Mouse (Mus musculus): Measurements from ENCODE around the gene Chtop. TPM values are rescaled to one million over a fixed set of nuclear protein-coding genes. Genes with fewer than 3 reads are reported as not detected.

Gene Chtop
- 142 and 151 TPM in 2 replicates for polyA plus RNA-seq (2014; fragmentation: Nextera tagmentation; extraction: Ambion mirVana)

DNA sequence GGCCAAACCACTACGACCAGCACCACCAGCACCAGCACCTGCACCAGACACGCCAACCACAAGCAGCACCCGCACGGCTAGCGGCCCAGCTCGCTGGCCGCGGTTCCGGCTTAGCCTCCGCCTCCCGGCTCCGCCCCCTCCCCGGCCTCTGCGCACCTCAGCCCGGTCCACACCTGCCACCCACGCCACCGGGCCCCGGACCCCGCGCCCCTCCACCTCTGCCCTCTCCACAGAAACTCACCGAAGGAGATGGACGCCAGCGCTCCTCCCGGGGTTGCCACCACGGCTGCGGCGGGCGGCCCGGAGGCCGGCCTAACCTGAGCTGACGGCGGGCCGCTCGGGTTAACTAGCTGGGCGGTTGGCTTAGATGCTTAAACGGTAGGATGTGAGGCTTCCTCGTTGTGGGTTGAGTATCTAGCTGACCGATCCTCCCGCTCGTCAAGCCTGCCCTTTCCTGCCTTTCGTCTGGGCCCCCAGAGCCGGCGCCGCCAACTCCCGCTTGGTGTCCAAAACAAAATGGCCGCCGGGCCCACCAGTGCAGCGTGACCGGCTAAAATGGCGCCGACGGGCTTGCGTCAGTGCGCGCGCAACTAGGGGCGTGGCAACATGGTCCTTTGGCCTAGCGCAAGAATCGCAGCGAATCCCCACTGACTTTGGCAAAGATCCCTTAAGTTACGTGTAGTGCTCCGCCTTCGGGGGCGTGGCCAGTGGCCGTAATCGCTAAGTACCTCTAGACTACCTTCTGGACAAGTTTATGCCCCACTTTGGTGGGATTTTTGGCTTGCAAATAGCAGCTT, at the start of gene Chtop:
Chtop (minus strand) TSS at position 549 of the 797 bp plus-strand sequence.
- WGBS, result under 1% methylated on average over 65 of the region's 66 CpGs
- peak within 1 kb of the TSS; percentile 59 for H3K4me2 ChIP-seq (ENCODE audit: low read depth, low read length, severe bottlenecking)
- H3K27ac ChIP-seq (ENCODE audit: low read depth, low read length), result peak within 1 kb of the TSS; percentile 77
- H3K36me3 ChIP-seq (ENCODE audit: control insufficient read depth, insufficient read depth, low read length), result peaks cover 4% of the 10 kb centered on the region; the same call in 1 of the 2 replicates
- peaks cover 9% of the 10 kb centered on the region; the same call in 1 of the 2 replicates for H3K4me1 ChIP-seq (replicated peaks; ENCODE audit: control insufficient read depth, insufficient read depth, low read length)
- H3K4me3 ChIP-seq (ENCODE audit: low read depth, low read length), result peak within 1 kb of the TSS; percentile 93
- ATAC-seq (replicated peaks; ENCODE audit: low FRiP score) (peak; percentile 94), DNase-seq (ENCODE audit: low spot score) (peak; percentile 100)
- H3K9ac ChIP-seq (ENCODE audit: low read length), result peak within 1 kb of the TSS; percentile 99
- peaks cover 5% of the 10 kb centered on the region for H3K27me3 ChIP-seq (ENCODE audit: control insufficient read depth, insufficient read depth, low read length)
- no peaks in the 10 kb centered on the region for H3K9me3 ChIP-seq (ENCODE audit: control insufficient read depth, low read length)

DNA sequence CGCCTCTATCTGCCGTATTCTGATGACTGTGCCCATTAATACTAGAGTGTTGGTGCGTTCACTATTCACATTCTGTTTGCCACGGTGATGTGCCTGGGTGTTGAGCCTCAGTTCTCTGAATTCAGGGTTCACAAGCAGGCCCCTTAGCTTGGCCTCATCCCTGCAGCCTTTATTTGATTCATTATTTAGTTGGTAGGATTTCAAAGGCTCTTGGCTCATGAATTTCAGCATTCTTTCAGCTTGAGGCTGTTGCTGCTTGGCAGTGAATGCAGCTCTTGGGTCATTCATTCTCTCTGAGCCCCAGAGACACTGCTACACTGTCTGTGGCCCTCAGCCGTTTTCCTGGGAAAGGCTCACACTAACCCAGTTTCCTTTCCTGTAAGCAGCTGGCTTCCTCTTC, 46.7 kb upstream of the Chtop start:
- H3K4me1 ChIP-seq (replicated peaks; ENCODE audit: control insufficient read depth, insufficient read depth, low read length), result no peaks in the 10 kb centered on the region
- DNase-seq (ENCODE audit: low spot score) (no peak), ATAC-seq (replicated peaks; ENCODE audit: low FRiP score) (peak; percentile 72)
- H3K27ac ChIP-seq (ENCODE audit: low read depth, low read length), result no peak overlapping the region
- H3K36me3 ChIP-seq (ENCODE audit: control insufficient read depth, insufficient read depth, low read length), result no peaks in the 10 kb centered on the region
- no peaks in the 10 kb centered on the region for H3K9me3 ChIP-seq (ENCODE audit: control insufficient read depth, low read length)
- H3K9ac ChIP-seq (ENCODE audit: low read length), result no peak overlapping the region
- WGBS, result 48% methylated on average over 5 of the region's 5 CpGs
- no peak overlapping the region for H3K4me2 ChIP-seq (ENCODE audit: low read depth, low read length, severe bottlenecking)
- no peak overlapping the region for H3K4me3 ChIP-seq (ENCODE audit: low read depth, low read length)
- H3K27me3 ChIP-seq (ENCODE audit: control insufficient read depth, insufficient read depth, low read length), result no peaks in the 10 kb centered on the region

- 74% methylated on average over 2 of the region's 2 CpGs for WGBS
- Histone ChIP-seq H3K36me3 (ENCODE audit: control insufficient read depth, insufficient read depth, low read length) (no peaks in the 10 kb centered on the region), H3K9ac (ENCODE audit: low read length) (no peak overlapping the region), H3K27me3 (ENCODE audit: control insufficient read depth, insufficient read depth, low read length) (no peaks in the 10 kb centered on the region), H3K4me3 (ENCODE audit: low read depth, low read length) (no peak overlapping the region), H3K9me3 (ENCODE audit: control insufficient read depth, low read length) (no peaks in the 10 kb centered on the region), H3K27ac (ENCODE audit: low read depth, low read length) (no peak overlapping the region), H3K4me2 (ENCODE audit: low read depth, low read length, severe bottlenecking) (no peak overlapping the region), H3K4me1 (replicated peaks; ENCODE audit: control insufficient read depth, insufficient read depth, low read length) (0 out of 2 replicates have a peak, but pooled peaks cover 2% of the 10 kb centered on the region)
- ATAC-seq (replicated peaks; ENCODE audit: low FRiP score) (no peak), DNase-seq (ENCODE audit: low spot score) (no peak)
Measured at GRCm38 (mm10) chr3:90552231-90552630, 42.9 kb upstream of the Chtop start.

DNA sequence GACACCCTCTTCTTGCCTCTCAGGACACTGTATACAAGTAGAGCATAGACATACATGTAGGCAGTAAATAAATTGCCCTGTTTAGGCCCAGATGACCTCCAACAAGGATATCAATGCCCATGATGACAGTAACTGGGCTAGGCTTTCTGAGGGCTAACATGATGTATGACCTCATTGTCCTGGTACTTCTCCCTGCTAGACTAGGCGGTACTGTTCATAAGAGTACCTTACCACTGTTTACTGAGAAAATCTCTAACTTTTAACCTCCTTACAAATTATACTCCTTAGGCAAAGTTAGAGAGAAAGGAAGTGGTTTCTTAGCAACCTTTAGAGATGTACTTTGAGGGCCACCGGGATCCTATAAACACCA, 41.1 kb upstream of the Chtop start:
- Histone ChIP-seq H3K9me3 (ENCODE audit: control insufficient read depth, low read length) (no peaks in the 10 kb centered on the region), H3K4me3 (ENCODE audit: low read depth, low read length) (no peak overlapping the region), H3K4me1 (replicated peaks; ENCODE audit: control insufficient read depth, insufficient read depth, low read length) (0 out of 2 replicates have a peak, but pooled peaks cover 2% of the 10 kb centered on the region), H3K9ac (ENCODE audit: low read length) (no peak overlapping the region), H3K4me2 (ENCODE audit: low read depth, low read length, severe bottlenecking) (no peak overlapping the region), H3K27me3 (ENCODE audit: control insufficient read depth, insufficient read depth, low read length) (no peaks in the 10 kb centered on the region), H3K36me3 (ENCODE audit: control insufficient read depth, insufficient read depth, low read length) (no peaks in the 10 kb centered on the region), H3K27ac (ENCODE audit: low read depth, low read length) (no peak overlapping the region)
- WGBS, result 89% methylated on average over 2 of the region's 2 CpGs
- DNase-seq (ENCODE audit: low spot score) (no peak), ATAC-seq (replicated peaks; ENCODE audit: low FRiP score) (no peak)

GRCm38 (mm10) chr3:90549676-90550420, 40.5 kb upstream of the Chtop start:
- Histone ChIP-seq H3K27ac (ENCODE audit: low read depth, low read length) (no peak overlapping the region), H3K4me1 (replicated peaks; ENCODE audit: control insufficient read depth, insufficient read depth, low read length) (0 out of 2 replicates have a peak, but pooled peaks cover 2% of the 10 kb centered on the region), H3K36me3 (ENCODE audit: control insufficient read depth, insufficient read depth, low read length) (no peaks in the 10 kb centered on the region), H3K4me2 (ENCODE audit: low read depth, low read length, severe bottlenecking) (no peak overlapping the region), H3K9me3 (ENCODE audit: control insufficient read depth, low read length) (no peaks in the 10 kb centered on the region), H3K27me3 (ENCODE audit: control insufficient read depth, insufficient read depth, low read length) (no peaks in the 10 kb centered on the region), H3K9ac (ENCODE audit: low read length) (no peak overlapping the region), H3K4me3 (ENCODE audit: low read depth, low read length) (no peak overlapping the region)
- DNase-seq (ENCODE audit: low spot score) (peak; percentile 23), ATAC-seq (replicated peaks; ENCODE audit: low FRiP score) (no peak)
- WGBS, result 69% methylated on average over 5 of the region's 5 CpGs

- 47% methylated on average over 4 of the region's 4 CpGs for WGBS
- Histone ChIP-seq H3K4me1 (replicated peaks; ENCODE audit: control insufficient read depth, insufficient read depth, low read length) (peaks cover 2% of the 10 kb centered on the region; the same call in 1 of the 2 replicates), H3K9ac (ENCODE audit: low read length) (no peak overlapping the region), H3K27me3 (ENCODE audit: control insufficient read depth, insufficient read depth, low read length) (no peaks in the 10 kb centered on the region), H3K4me2 (ENCODE audit: low read depth, low read length, severe bottlenecking) (no peak overlapping the region), H3K9me3 (ENCODE audit: control insufficient read depth, low read length) (no peaks in the 10 kb centered on the region), H3K27ac (ENCODE audit: low read depth, low read length) (no peak overlapping the region), H3K36me3 (ENCODE audit: control insufficient read depth, insufficient read depth, low read length) (no peaks in the 10 kb centered on the region), H3K4me3 (ENCODE audit: low read depth, low read length) (no peak overlapping the region)
- peak; percentile 52; the same call in 1 of the 2 replicates for ATAC-seq (replicated peaks; ENCODE audit: low FRiP score)
- DNase-seq (ENCODE audit: low spot score), result peak; percentile 49
Measured at GRCm38 (mm10) chr3:90540904-90541303, 31.6 kb upstream of the Chtop start.

DNA sequence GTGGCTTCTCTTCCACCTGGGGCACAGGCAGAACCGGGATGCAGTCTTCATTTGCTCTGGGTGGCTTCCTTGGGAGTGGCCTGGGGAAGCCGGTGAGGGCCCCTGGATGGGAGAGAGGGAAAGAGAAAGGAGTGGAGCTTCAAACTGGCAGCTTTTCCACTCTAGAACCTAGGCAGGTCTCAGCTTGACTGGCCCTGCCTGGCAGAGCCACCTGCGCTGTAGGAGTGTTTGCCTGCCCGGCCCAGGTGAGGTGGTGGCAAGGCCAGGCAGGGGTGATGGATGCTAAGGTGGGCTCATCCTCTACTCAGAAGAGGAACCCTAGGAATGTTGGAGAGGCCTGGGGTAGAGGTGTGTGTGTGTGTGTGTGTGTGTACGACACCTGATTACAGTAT, 28.6 kb upstream of the Chtop start:
- Histone ChIP-seq H3K4me3 (ENCODE audit: low read depth, low read length) (no peak overlapping the region), H3K9me3 (ENCODE audit: control insufficient read depth, low read length) (no peaks in the 10 kb centered on the region), H3K36me3 (ENCODE audit: control insufficient read depth, insufficient read depth, low read length) (no peaks in the 10 kb centered on the region), H3K4me2 (ENCODE audit: low read depth, low read length, severe bottlenecking) (no peak overlapping the region), H3K4me1 (replicated peaks; ENCODE audit: control insufficient read depth, insufficient read depth, low read length) (peaks cover 2% of the 10 kb centered on the region; the same call in 1 of the 2 replicates), H3K27me3 (ENCODE audit: control insufficient read depth, insufficient read depth, low read length) (no peaks in the 10 kb centered on the region), H3K9ac (ENCODE audit: low read length) (no peak overlapping the region), H3K27ac (ENCODE audit: low read depth, low read length) (no peak overlapping the region)
- ATAC-seq (replicated peaks; ENCODE audit: low FRiP score), result no peak
- 79% methylated on average over 5 of the region's 5 CpGs for WGBS
- DNase-seq (ENCODE audit: low spot score), result no peak

- Histone ChIP-seq H3K4me2 (ENCODE audit: low read depth, low read length, severe bottlenecking) (no peak within 1 kb of the TSS), H3K9ac (ENCODE audit: low read length) (no peak within 1 kb of the TSS), H3K36me3 (ENCODE audit: control insufficient read depth, insufficient read depth, low read length) (no peaks in the 10 kb centered on the region), H3K4me1 (replicated peaks; ENCODE audit: control insufficient read depth, insufficient read depth, low read length) (peaks cover 2% of the 10 kb centered on the region; the same call in 1 of the 2 replicates), H3K27me3 (ENCODE audit: control insufficient read depth, insufficient read depth, low read length) (no peaks in the 10 kb centered on the region), H3K4me3 (ENCODE audit: low read depth, low read length) (no peak within 1 kb of the TSS), H3K27ac (ENCODE audit: low read depth, low read length) (no peak within 1 kb of the TSS), H3K9me3 (ENCODE audit: control insufficient read depth, low read length) (no peaks in the 10 kb centered on the region)
- WGBS, result 55% methylated on average over 10 of the region's 10 CpGs
- DNase-seq (ENCODE audit: low spot score) (no peak), ATAC-seq (replicated peaks; ENCODE audit: low FRiP score) (no peak)
Measured at GRCm38 (mm10) chr3:90537141-90537904, 28.0 kb upstream of the Chtop start, which contains the start of gene S100a16. Gene S100a16, plus strand, starts transcription at chr3:90537254.
